Mouse (Mus musculus) naive thymus-derived CD4-positive, alpha-beta T cell, adult 5 months (primary cell): ENCODE results near the gene Id3. TPM values are rescaled to one million over a fixed set of nuclear protein-coding genes. Genes with fewer than 3 reads are reported as not detected.

Experiments
- polyA plus RNA-seq: library from polyadenylated mRNA; unstranded; fragments of 100-300 nt; shearing (Covaris generic); gene quantifications from one replicate; pipeline ENCODE4 v1.2.1, GENCODE M21; 2017

The Id3 gene
- 23.3 TPM for polyA plus RNA-seq

DNA sequence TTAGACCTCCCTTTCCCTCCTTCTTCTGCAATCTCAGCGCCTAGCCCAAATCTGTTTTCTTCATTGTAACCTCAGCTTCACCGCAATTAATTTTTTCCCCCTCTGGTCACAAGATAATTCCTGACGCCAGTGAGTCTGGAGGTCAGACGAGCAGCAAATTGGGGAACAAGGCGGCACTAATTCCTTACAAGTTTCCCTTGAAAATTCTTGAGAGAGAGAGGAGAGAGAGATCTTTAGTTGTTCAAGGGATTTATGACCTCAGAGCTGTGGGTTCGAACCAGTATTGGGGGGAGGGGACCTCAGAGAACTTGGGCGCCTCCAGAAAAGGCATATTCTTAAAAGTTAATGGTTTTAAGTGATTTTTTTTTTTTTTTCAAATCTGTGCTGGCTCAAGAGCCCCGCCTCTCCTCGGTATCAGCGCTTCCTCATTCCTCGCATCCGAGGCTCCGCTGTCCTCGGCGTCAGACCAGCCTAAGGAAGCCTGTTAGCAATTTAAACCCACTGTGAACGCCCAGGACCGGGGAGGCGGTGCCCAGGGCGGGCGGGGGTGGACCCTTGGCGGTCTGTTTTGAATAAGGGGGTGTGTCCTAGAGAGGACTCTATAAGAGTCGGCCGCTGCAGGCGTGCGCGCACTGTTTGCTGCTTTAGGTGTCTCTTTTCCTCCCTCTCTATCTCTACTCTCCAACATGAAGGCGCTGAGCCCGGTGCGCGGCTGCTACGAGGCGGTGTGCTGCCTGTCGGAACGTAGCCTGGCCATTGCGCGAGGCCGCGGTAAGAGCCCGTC lies at the start of gene Id3:
Gene Id3 (plus strand): TSS at position 305 of the 784 bp plus-strand sequence.

DNA sequence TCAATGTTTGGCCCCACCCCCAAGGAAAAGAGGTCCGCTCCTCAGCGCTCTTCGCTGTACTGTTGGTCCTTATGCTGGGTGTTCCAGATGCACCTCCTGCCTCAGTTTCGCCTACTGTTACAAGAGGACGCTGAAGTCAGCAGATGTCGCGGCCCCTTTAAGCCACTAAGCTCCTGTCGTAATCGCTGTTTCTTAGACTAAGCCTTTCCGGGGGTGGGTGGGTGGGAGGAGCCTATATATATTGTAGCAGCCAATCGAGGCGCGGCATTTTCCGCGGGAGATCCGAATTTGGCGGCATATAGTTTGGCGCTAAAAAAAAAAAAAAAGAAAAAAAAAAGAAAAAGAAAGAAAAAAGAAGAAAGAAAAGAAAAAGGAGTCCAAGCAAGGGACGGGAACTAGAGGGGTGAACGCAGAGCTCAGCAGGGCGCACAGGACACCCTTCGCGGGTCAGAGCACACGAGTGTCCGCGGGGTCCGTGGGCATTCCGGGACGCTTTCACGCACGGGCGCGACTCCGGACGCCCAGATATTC lies 28.8 kb downstream of the Id3 start, which contains the start of gene E2f2:
Gene E2f2 (plus strand): TSS at position 384 of the 531 bp plus-strand sequence.

Other genes with a start within 250 kb of the Id3 start
- gene Cnr2, start 248.1 kb upstream of the Id3 start, polyA plus RNA-seq, result 7.5 TPM
- gene Fuca1, start 222.8 kb upstream of the Id3 start, polyA plus RNA-seq, result 74.0 TPM
- gene Hmgcl, start 197.0 kb upstream of the Id3 start, polyA plus RNA-seq, result 63.8 TPM
- 13.5 TPM for gene Gale, start 179.8 kb upstream of the Id3 start, polyA plus RNA-seq
- 195 TPM for gene Lypla2, start 170.9 kb upstream of the Id3 start, polyA plus RNA-seq
- 62.4 TPM for gene Pithd1, start 156.2 kb upstream of the Id3 start, polyA plus RNA-seq
- gene Eloa, start 121.7 kb upstream of the Id3 start, polyA plus RNA-seq, result 41.3 TPM
- gene Rpl11, start 90.1 kb upstream of the Id3 start, polyA plus RNA-seq, result 342 TPM
- gene E2f2, start 28.9 kb downstream of the Id3 start, polyA plus RNA-seq, result 3.0 TPM
- gene Asap3, start 62.9 kb downstream of the Id3 start, polyA plus RNA-seq, result not detected
- gene Tcea3, start 104.2 kb downstream of the Id3 start, polyA plus RNA-seq, result not detected
- 5.9 TPM for gene Zfp46, start 141.2 kb downstream of the Id3 start, polyA plus RNA-seq
- 118 TPM for gene Hnrnpr, start 167.4 kb downstream of the Id3 start, polyA plus RNA-seq